Mouse (Mus musculus): ENCODE results near the gene Marveld1. TPM values are rescaled to one million over a fixed set of nuclear protein-coding genes. Genes with fewer than 3 reads are reported as not detected.
A peak's percentile ranks its signal among the peaks of the same experiment; 100 is the strongest.

Marveld1 gene
- polyA plus RNA-seq, 2 experiments from 2014 or later: 6.8 to 7.5 TPM

DNA sequence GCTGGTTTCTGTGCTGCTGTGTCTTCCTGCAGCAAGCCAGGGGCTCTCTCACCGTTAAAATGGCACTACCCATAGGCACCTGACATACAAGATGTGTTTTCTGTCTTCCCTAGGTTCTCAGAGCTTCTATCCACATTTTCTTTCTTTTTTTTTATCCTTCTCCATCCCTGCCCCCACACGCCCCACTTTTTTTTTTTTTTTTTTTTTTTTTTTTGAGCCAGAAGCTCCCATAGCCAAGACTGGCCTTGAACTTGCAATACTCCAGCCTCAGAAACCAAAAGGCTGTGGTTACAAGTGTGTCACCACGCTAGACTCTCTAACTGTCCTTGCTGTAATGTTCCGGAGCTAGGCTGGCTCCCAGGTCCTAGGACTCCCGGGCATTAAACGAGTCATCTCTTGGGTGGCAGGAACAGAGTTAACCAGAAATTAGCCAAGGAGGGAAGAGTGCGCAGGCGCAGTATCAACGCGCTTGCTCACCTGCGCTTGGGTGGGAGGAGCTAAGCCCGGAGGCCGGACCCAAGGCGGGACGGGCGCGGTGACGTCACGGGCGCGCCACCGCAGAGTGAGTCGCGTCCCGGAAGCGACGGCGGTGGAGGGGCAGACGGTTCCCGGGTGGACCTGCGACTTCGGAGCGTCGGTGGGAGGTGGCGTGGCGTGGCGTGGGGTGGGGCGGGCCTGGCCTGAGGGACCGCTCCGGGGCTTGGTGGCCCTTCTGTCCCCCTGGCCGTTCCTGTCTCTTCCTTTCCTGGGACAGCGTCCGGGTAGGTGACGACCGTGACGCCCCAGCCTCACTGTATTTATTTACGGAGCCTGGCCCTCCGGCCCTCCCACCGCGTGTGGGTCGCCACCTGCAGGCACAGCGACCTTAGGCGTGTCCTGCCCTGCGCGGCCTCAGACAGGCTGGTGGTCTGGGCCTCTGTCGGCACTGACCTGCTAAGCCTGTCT, 23.1 kb downstream of the Marveld1 start:
- peak; percentile 96 for ATAC-seq

DNA sequence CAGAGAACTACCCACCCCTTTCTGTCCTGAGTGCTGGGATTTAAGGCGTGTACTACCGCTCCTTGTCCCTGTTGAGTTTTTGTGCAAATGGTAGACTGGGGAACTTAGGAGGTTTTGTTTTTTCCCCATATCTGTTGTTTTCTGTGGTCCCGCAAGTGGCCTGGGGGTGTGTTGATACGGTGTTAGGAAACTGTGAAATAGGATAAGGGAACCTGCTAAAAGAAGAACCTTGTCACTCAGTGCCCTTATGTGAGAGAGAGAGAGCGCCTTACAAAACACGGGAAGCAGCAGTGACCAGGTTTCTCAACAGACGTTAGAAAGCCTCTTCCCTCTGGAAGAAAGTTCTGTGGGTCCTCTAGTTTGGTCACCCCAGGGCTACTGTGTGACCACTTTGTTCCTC, 29.6 kb downstream of the Marveld1 start:
- no peak for ATAC-seq

DNA sequence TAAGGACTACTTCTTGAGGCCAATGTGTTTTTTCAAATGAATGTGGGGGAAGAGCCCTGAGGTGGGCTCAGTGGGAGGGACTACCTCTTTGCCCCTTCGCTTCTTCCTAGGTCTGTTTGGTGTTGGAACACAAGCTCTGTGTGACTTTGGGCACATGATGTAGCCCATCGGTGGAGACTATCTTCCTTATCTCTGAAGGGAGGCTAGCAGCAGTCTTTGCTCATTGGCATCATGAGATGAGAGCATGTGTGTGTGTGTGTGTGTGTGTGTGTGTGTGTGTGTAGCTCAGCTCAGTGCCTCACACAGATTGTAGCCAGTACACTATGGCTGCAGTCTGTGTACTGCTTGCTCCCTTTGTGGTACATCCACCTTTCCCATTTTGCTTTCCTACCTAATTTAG, 30.3 kb downstream of the Marveld1 start:
- ATAC-seq: no peak

DNA sequence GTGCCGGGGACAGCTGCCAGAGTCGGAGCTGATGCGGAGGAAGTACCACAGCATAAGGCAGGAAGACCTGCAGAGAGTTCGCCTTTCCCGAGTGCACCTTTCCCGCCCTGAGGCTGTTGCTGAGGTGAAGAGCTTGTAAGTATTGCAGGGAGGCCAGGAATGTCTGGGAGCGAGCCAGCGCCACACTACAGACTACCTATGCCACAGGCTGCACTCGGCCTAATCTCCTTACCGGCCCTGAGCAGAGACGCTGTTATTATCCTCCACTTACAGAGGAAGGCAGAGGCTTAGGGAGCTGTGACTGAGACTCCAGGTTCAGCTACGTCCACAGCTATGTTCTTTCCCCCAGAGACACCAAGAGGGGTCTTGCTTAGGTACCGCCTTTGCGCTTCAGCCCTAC, 32.2 kb downstream of the Marveld1 start:
- no peak for ATAC-seq

DNA sequence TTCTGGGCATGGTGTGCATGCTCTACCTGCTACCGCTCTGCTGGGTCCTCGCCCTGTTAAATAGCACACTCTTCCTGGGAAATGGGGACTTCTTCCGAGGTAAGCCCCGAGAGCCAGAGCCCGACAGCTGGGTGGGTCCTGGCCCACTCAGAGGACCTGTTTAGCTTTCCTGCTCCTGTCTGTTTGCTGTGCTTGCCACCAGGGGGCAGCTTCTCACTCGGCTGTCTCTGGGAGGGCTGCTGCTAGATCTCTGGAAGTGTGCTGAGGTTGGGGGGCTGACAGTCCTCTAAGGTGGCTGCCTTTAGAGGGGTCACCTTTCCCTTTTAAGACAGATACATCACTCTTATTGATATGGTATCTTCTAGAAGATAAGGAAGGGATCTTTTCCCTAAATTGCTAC, 35.5 kb downstream of the Marveld1 start:
- ATAC-seq: no peak

DNA sequence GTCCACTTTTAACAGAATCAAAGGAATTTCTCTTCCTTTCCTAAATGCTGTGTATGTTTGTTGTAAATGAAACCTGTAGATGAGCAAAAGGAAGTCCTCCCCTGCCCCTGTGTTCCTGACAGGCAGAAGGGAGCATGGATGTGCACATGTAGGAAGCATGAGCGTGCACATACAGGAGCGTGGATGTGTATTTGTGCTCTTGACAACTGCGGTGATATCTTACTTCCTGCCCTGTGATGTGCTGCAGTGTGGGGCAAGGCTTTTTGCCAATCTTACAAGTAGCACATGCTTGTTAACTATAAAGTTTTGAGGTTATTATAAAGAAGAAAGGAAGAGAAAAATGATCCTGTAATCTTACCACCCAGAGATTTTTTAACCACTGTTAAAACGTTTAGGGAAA, 42.5 kb downstream of the Marveld1 start:
- no peak for ATAC-seq

DNA sequence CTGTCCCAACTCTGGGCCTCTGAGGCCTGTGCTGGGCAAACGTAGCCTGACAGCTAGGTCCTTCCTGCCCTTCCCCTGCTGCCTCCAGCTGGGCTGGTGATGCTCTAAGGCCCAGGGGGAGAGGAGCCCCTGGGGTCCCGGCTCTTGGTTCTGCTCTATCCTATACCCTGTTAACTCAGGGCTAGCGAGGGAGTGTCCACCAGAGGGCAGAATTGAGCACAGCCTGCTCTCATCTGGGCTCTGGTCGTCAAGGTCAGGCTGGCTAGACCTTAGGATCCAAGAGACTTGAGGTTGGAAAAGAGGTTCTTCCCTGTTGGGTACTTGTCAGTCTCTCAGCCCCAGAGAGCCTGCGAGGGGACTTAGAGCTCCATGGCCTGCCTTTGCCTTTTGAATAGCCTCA, 43.3 kb downstream of the Marveld1 start:
- ATAC-seq: no peak

DNA sequence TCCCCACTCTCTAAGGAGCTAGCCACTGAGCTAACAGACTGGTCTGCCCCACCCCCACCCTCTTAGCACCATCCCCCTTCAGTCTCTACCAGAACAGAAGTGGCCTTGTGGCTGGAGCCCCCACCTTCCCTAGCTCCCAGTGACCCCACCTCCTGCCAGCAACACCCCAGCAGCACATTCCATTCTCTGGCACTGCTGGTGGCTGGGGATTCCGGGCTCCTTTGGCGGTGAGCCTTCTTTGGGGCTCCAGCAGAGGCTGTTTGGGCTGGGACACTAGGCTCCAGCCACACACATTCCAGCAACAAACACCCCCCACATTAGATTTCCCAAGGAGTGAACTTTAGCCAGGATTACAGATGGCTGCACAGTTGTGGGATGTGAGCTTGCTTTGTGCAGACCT, 46.1 kb downstream of the Marveld1 start:
- no peak for ATAC-seq

DNA sequence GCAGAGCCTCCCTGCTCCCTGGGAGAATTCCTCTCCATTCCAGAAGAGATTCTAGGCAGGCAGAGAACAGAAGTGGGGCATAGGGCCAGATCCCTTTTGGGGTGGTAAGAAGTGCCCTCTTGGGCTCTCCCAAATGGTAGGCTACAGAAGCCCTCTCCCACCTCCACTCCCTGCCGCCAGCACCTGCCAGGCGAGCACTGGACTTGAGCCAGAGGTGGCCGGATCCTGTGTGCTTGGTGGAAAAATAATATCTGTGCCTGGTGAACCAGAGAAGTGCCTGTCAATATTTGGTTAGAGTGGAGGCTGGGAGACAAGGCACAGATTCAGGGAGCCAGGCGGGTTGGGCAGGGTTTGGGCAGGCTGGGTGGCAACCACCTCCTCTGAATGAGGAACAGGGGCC, 49.2 kb downstream of the Marveld1 start:
- no peak for ATAC-seq

DNA sequence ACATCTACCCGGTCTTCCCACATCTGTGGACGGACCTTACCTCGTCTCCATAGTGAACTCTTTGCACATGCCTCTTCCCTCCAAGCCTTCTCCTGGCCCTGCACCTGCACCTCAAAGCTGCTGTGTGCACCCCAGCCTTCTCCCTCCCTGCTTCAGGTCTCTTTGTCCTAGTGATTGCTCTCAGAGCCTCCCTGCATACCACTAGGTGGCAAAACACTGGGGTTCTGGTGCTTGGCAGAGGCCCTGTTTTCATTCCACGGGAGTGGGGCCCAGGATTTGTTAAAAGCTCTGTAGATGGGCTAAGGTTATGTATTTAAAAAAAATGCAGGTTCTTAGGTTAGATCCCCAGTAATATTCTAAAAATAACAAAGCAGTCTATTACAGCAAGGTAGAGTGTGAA, 49.9 kb downstream of the Marveld1 start:
- no peak for ATAC-seq

DNA sequence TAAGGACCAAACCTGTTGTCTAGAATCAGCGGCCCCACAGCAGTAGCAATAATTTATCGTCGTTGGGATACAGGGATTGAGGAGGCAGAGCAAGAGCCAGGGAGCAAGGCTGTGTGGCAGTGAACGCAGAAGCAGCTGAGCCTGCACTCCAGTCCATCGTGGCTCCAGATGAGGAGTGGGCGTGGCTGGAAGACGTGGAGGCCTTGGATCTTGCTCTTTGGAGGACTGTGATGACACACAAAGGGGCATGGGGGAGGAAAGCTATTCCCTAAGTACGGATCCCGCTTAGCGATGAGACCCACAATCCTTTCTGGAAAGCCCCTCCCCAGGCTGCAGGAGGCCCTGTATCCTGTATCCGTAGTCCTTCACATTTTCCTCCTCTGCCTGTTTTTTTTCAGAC, 50.8 kb downstream of the Marveld1 start:
- ATAC-seq: no peak

Other genes starting within 250 kb of the Marveld1 start
- 10 to 100 TPM; 41.8 to 43.3 TPM for gene Pgam1, start 235.5 kb upstream of the Marveld1 start, polyA plus RNA-seq (2017; shearing (Covaris generic))
- 10 to 100 TPM; 83.6 to 89.9 TPM for gene Exosc1, start 214.0 kb upstream of the Marveld1 start, polyA plus RNA-seq (2017; shearing (Covaris generic))
- 10 to 100 TPM; 40.7 to 59.3 TPM for gene Zdhhc16, start 213.9 kb upstream of the Marveld1 start, polyA plus RNA-seq (2017; shearing (Covaris generic))
- gene Mms19, start 166.2 kb upstream of the Marveld1 start, polyA plus RNA-seq (2017; shearing (Covaris generic)): 100 to 1,000 TPM in 1 of 2 experiments, 10 to 100 TPM in 1; 78.1 to 104 TPM
- 1 to 10 TPM; 3.7 to 4.1 TPM for gene Ubtd1, start 165.6 kb upstream of the Marveld1 start, polyA plus RNA-seq (2017; shearing (Covaris generic))
- not detected for gene Ankrd2, start 111.4 kb upstream of the Marveld1 start, polyA plus RNA-seq (2017; shearing (Covaris generic))
- gene Hoga1, start 101.8 kb upstream of the Marveld1 start, polyA plus RNA-seq (2017; shearing (Covaris generic)): not detected
- gene 4933411K16Rik, start 95.2 kb upstream of the Marveld1 start, polyA plus RNA-seq (2017; shearing (Covaris generic)): not detected
- gene Morn4, start 61.0 kb upstream of the Marveld1 start, polyA plus RNA-seq (2017; shearing (Covaris generic)): under 1 TPM in 1 of 2 experiments, not detected in 1; 0.52 TPM
- gene Pi4k2a, start 56.9 kb upstream of the Marveld1 start, polyA plus RNA-seq (2017; shearing (Covaris generic)): 10 to 100 TPM; 11.4 to 17.4 TPM
- 1 to 10 TPM; 4.5 to 7.2 TPM for gene Avpi1, start 18.3 kb upstream of the Marveld1 start, polyA plus RNA-seq (2017; shearing (Covaris generic))
- 10 to 100 TPM; 19.5 to 21.0 TPM for gene Zfyve27, start 16.6 kb downstream of the Marveld1 start, polyA plus RNA-seq (2017; shearing (Covaris generic))
- gene Sfrp5, start 54.9 kb downstream of the Marveld1 start, polyA plus RNA-seq (2017; shearing (Covaris generic)): not detected
- gene Golga7b, start 100.2 kb downstream of the Marveld1 start, polyA plus RNA-seq (2017; shearing (Covaris generic)): under 1 TPM in 1 of 2 experiments, not detected in 1; 0.15 TPM

Data from CD4-positive, CD25-positive, alpha-beta regulatory T cell, adult 4 months (primary cell).